Mouse (Mus musculus) midbrain, embryonic 12.5 days (tissue): Measurements from ENCODE around the gene C2cd3. TPM values are rescaled to one million over a fixed set of nuclear protein-coding genes. Genes with fewer than 3 reads are reported as not detected.

Experiments used
- ATAC-seq: fragments of 200-750 bp; cut with Nextera tagmentation; 2 replicates; pipeline ENCODE4 v1.8.0; 2017; ENCODE audit warnings: low read depth, moderate TSS enrichment, moderate library complexity; ENCODE audit not compliant: low FRiP score
- H3K27ac ChIP-seq: fragments of 300-500 bp; sonication (generic); replicated peaks from 2 replicates; pipeline ENCODE4 v1.5.1; 2016; ENCODE audit warnings: mild to moderate bottlenecking
- H3K27me3 ChIP-seq: fragments of 300-500 bp; sonication (generic); 2 replicates; pipeline ENCODE4 v1.6.1; 2016; ENCODE audit warnings: mild to moderate bottlenecking
- H3K36me3 ChIP-seq: fragments of 300-500 bp; sonication (generic); 2 replicates; pipeline ENCODE4 v1.6.1; 2016
- H3K4me1 ChIP-seq: fragments of 300-500 bp; sonication (generic); 2 replicates; pipeline ENCODE4 v1.6.1; 2016
- H3K4me2 ChIP-seq: fragments of 300-500 bp; sonication (generic); replicated peaks from 2 replicates; pipeline ENCODE4 v1.6.1; 2016; ENCODE audit warnings: mild to moderate bottlenecking, moderate library complexity
- H3K4me3 ChIP-seq: fragments of 300-500 bp; sonication (generic); 2 replicates; pipeline ENCODE4 v1.5.1; 2016; ENCODE audit warnings: mild to moderate bottlenecking
- H3K9ac ChIP-seq: fragments of 300-500 bp; sonication (generic); replicated peaks from 2 replicates; pipeline ENCODE4 v1.6.1; 2016; ENCODE audit warnings: mild to moderate bottlenecking, moderate library complexity
- H3K9me3 ChIP-seq: fragments of 300-500 bp; sonication (generic); 2 replicates; pipeline ENCODE4 v1.6.1; 2016; ENCODE audit warnings: mild to moderate bottlenecking
- WGBS: fragments of 180-500 bp; shearing (Covaris S2); methylation state at CpG from one replicate; pipeline ENCODE4 v1.1.7; 2016; 5-methylcytosine and 5-hydroxymethylcytosine counted together
- polyA plus RNA-seq: library from polyadenylated mRNA; unstranded; fragments of >200 nt; fragmentation: Nextera tagmentation; extraction: Ambion mirVana; gene quantifications from 2 replicates; pipeline ENCODE4 v1.2.1, GENCODE M21; 2016

The C2cd3 gene
- 39.5 and 41.0 TPM in 2 replicates for polyA plus RNA-seq

- Histone ChIP-seq H3K4me3 (peak within 1 kb of the TSS; percentile 68), H3K36me3 (peaks cover 19% of the 10 kb centered on the region), H3K4me1 (peaks cover 28% of the 10 kb centered on the region), H3K9me3 (no peaks in the 10 kb centered on the region), H3K4me2 (peak within 1 kb of the TSS; percentile 77), H3K27ac (peak within 1 kb of the TSS; percentile 85), H3K9ac (peak within 1 kb of the TSS; percentile 83), H3K27me3 (no peaks in the 10 kb centered on the region)
- under 1% methylated on average over 54 of the region's 54 CpGs for WGBS
- peak; percentile 97 for ATAC-seq
These were observed at the start of gene C2cd3, which contains the start of gene Ppme1 for GRCm38 (mm10) chr7:100371495-100372451. C2cd3 (plus strand) TSS chr7:100372233. Ppme1 (minus strand) TSS chr7:100372307.

- Histone ChIP-seq H3K36me3 (peaks cover 27% of the 10 kb centered on the region), H3K27ac (no peak overlapping the region), H3K4me1 (no peaks in the 10 kb centered on the region), H3K9me3 (no peaks in the 10 kb centered on the region), H3K9ac (no peak overlapping the region), H3K4me2 (no peak overlapping the region), H3K4me3 (no peak overlapping the region), H3K27me3 (no peaks in the 10 kb centered on the region)
- 97% methylated on average over 3 of the region's 3 CpGs for WGBS
- no peak for ATAC-seq
These were observed 48.3 kb upstream of the C2cd3 start for GRCm38 (mm10) chr7:100323721-100324120.

DNA sequence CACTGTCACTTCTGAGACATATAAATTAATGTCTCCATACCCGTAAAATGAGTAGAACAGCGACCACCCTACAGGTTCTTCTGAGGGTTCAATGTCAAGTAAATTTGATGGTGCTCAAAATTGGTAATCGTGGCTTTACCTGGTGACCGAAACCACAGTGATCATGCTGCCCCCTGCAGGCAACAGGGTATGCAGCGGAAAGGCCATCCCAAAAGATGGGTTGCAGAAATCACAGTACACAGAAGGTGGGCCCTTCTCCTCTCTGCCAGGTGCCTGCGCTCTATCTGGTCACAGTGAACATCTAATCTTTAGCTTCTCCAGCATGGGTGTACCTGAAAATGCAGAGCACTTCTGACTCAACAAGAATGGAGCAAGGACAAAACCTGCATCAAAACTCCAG, 46.6 kb upstream of the C2cd3 start:
- H3K4me3 ChIP-seq: no peak overlapping the region
- no peaks in the 10 kb centered on the region for H3K27me3 ChIP-seq
- H3K4me2 ChIP-seq: no peak overlapping the region
- no peaks in the 10 kb centered on the region for H3K9me3 ChIP-seq
- no peak overlapping the region for H3K27ac ChIP-seq
- no peak for ATAC-seq
- 83% methylated on average over 6 of the region's 6 CpGs for WGBS
- H3K36me3 ChIP-seq: peaks cover 41% of the 10 kb centered on the region
- H3K4me1 ChIP-seq: no peaks in the 10 kb centered on the region
- H3K9ac ChIP-seq: no peak overlapping the region

- no peak overlapping the region for H3K4me2 ChIP-seq
- peaks cover 61% of the 10 kb centered on the region for H3K36me3 ChIP-seq
- no peak overlapping the region for H3K27ac ChIP-seq
- no peak for ATAC-seq
- no peaks in the 10 kb centered on the region for H3K9me3 ChIP-seq
- H3K27me3 ChIP-seq: no peaks in the 10 kb centered on the region
- no peak overlapping the region for H3K4me3 ChIP-seq
- no peak overlapping the region for H3K9ac ChIP-seq
- WGBS: 91% methylated on average over 7 of the region's 7 CpGs
- no peaks in the 10 kb centered on the region for H3K4me1 ChIP-seq
These were observed 44.5 kb upstream of the C2cd3 start for GRCm38 (mm10) chr7:100327514-100327913.

DNA sequence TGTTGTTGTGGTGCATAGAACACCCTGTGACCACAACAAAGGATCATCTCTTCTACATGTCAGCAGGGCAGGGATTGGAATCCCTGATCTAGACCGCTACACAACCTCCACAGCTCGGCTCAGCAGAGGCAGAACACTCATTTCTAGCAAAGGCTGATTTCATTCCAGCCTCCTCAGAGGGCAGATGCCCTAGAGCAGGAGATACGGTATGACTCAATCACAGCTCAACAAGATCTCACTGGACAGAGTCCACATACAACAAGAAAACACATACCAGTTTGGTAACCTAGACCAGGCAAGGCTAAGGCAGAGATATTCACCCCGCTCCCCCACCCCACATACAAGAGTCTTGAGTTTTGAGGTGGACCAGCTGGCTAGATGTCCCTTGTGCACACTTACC, 43.4 kb upstream of the C2cd3 start:
- Histone ChIP-seq H3K4me3 (no peak overlapping the region), H3K9me3 (no peaks in the 10 kb centered on the region), H3K9ac (no peak overlapping the region), H3K4me2 (no peak overlapping the region), H3K4me1 (no peaks in the 10 kb centered on the region), H3K27me3 (no peaks in the 10 kb centered on the region), H3K27ac (no peak overlapping the region), H3K36me3 (peaks cover 70% of the 10 kb centered on the region)
- 91% methylated on average over 4 of the region's 4 CpGs for WGBS
- no peak for ATAC-seq

- Histone ChIP-seq H3K9ac (no peak overlapping the region), H3K4me2 (no peak overlapping the region), H3K27ac (no peak overlapping the region), H3K9me3 (no peaks in the 10 kb centered on the region), H3K4me1 (no peaks in the 10 kb centered on the region), H3K36me3 (peaks cover 89% of the 10 kb centered on the region), H3K4me3 (no peak overlapping the region), H3K27me3 (no peaks in the 10 kb centered on the region)
- 97% methylated on average over 3 of the region's 3 CpGs for WGBS
- ATAC-seq: no peak
These were observed 40.8 kb upstream of the C2cd3 start for GRCm38 (mm10) chr7:100331269-100331668.

DNA sequence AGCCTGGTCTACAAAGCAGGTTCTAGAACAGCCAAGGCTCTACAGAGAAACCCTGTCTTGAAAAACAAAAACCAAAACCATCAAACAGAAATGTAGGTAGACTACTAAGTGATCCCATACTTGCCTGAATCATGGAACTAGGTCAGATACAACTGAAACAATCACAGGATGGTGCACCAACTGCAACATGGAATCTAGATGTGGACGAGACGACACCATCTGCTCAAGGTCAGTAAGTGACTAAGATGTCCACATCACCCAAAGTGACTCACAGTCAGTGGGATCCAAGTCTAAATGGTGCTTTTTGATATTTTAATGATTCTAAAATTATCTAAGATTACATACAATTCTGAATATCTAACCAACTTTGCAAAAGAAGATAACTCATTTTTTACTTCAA, 36.1 kb upstream of the C2cd3 start:
- H3K27ac ChIP-seq: no peak overlapping the region
- H3K9ac ChIP-seq: no peak overlapping the region
- no peak for ATAC-seq
- no peaks in the 10 kb centered on the region for H3K27me3 ChIP-seq
- H3K36me3 ChIP-seq: peaks cover 86% of the 10 kb centered on the region
- WGBS: 97% methylated on average over 2 of the region's 2 CpGs
- no peak overlapping the region for H3K4me3 ChIP-seq
- H3K4me2 ChIP-seq: no peak overlapping the region
- H3K9me3 ChIP-seq: no peaks in the 10 kb centered on the region
- H3K4me1 ChIP-seq: no peaks in the 10 kb centered on the region

GRCm38 (mm10) chr7:100354984-100355383, 17.0 kb upstream of the C2cd3 start:
- 89% methylated on average over 4 of the region's 4 CpGs for WGBS
- no peak for ATAC-seq
- peaks cover 18% of the 10 kb centered on the region; the same call in 1 of the 2 replicates for H3K36me3 ChIP-seq
- no peak overlapping the region for H3K4me2 ChIP-seq
- H3K27ac ChIP-seq: no peak overlapping the region
- no peaks in the 10 kb centered on the region for H3K9me3 ChIP-seq
- no peaks in the 10 kb centered on the region for H3K27me3 ChIP-seq
- H3K4me3 ChIP-seq: no peak overlapping the region
- H3K4me1 ChIP-seq: no peaks in the 10 kb centered on the region
- no peak overlapping the region for H3K9ac ChIP-seq

DNA sequence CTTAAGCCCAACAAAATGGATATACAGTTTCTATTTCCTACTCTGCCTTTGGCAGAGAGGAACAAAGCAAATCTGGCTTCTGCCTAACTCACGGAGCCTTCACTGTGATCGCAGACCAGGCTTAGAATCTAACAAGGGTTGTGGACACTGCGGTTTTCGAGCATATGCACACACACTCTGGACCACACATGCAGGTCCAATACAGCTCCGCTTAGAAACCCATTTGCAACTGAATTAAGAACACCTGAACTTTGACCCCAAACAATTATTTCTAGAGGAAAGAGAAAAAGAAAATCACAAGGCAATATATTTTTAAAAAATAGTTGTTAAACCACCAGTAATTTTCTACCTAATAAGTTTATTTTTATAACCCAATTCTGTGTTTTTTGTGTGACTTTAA, 15.7 kb upstream of the C2cd3 start:
- no peak for ATAC-seq
- Histone ChIP-seq H3K4me1 (no peaks in the 10 kb centered on the region), H3K9ac (no peak overlapping the region), H3K27ac (no peak overlapping the region), H3K27me3 (no peaks in the 10 kb centered on the region), H3K4me3 (no peak overlapping the region), H3K36me3 (peaks cover 23% of the 10 kb centered on the region; the same call in 1 of the 2 replicates), H3K4me2 (no peak overlapping the region), H3K9me3 (no peaks in the 10 kb centered on the region)
- WGBS: 77% methylated on average over 5 of the region's 5 CpGs

GRCm38 (mm10) chr7:100356768-100357167, 15.3 kb upstream of the C2cd3 start:
- Histone ChIP-seq H3K4me3 (no peak overlapping the region), H3K27me3 (no peaks in the 10 kb centered on the region), H3K9me3 (no peaks in the 10 kb centered on the region), H3K36me3 (peaks cover 18% of the 10 kb centered on the region; the same call in 1 of the 2 replicates), H3K27ac (no peak overlapping the region), H3K9ac (no peak overlapping the region), H3K4me2 (no peak overlapping the region), H3K4me1 (no peaks in the 10 kb centered on the region)
- no peak for ATAC-seq
- WGBS: 96% methylated on average over 1 of the region's 1 CpGs

GRCm38 (mm10) chr7:100357856-100358255, 14.2 kb upstream of the C2cd3 start:
- Histone ChIP-seq H3K4me2 (no peak overlapping the region), H3K4me3 (no peak overlapping the region), H3K4me1 (no peaks in the 10 kb centered on the region), H3K9me3 (no peaks in the 10 kb centered on the region), H3K9ac (no peak overlapping the region), H3K27me3 (no peaks in the 10 kb centered on the region), H3K36me3 (peaks cover 16% of the 10 kb centered on the region; the same call in 1 of the 2 replicates), H3K27ac (no peak overlapping the region)
- ATAC-seq: no peak

GRCm38 (mm10) chr7:100363162-100363561, 8.9 kb upstream of the C2cd3 start:
- Histone ChIP-seq H3K9me3 (no peaks in the 10 kb centered on the region), H3K4me2 (no peak overlapping the region), H3K4me3 (no peak overlapping the region), H3K9ac (no peak overlapping the region), H3K27ac (no peak overlapping the region), H3K36me3 (peaks cover 12% of the 10 kb centered on the region; the same call in 1 of the 2 replicates), H3K4me1 (no peaks in the 10 kb centered on the region), H3K27me3 (no peaks in the 10 kb centered on the region)
- 90% methylated on average over 2 of the region's 2 CpGs for WGBS
- no peak for ATAC-seq
